8 mouse cellular contexts compared by ENCODE assay signal in the genomic region with DNA sequence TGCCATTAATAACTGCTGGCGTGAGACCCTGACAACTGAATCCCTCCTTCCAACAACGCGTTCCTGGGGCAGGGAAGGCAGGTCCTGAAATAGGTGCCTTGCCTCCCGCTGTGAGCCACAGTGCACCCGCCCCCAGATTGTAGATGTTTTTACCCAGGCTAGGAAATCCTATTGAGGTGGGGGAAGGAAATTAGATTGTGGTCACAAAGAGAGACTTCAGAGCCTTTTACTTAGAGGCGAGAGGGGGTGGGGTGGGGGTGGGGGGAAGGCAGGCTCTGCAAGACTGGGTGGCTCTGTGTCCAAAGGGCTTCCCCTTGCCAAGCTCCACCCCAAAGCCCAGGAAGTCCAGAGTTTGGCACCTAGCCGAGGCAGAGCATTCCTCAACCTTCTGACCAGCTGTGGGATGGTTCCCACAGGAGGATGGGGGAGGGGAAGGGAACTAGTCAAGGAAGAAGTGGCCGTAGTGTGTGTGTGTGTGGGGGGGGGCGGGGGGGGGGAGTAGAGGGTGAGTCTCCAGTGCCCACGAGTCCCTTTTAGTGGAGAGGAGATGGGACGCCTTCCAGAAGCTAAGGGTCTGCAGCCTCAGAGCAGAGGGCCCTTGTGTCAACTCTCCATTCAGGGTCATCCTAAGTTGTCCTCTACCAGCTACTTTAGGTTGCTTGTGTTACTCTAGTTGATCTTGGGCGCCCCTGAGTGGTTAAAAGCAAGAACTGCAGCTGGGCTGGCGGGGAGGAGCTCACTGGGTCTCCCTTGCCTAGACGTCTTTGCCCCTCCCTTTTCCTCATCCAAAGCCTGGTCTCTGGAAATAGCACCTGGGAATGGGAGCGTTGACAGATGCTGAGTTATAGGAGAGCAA. TPM values are rescaled to one million over a fixed set of nuclear protein-coding genes. Genes with fewer than 3 reads are reported as not detected.
DNase-seq lines count a peak whose midpoint lies in the region; ATAC-seq lines count a peak whose summit lies in the region.

No protein-coding gene starts in this region.

- peak; percentile 45 for ATAC-seq in common myeloid progenitor, adult 5-6 weeks (replicated peaks; ENCODE audit: low read depth, poor library complexity, severe bottlenecking)
- peak; percentile 62 for ATAC-seq in megakaryocyte, adult 5-6 weeks (ENCODE audit: poor library complexity, severe bottlenecking)

- DNase-seq in adipocyte (ENCODE audit: low spot score) = peak; percentile 100
- DNase-seq in gastrocnemius, adult 8-10 months (ENCODE audit: low spot score in 2 of 2) = peak; percentile 99 to 100
- peak; percentile 97 for DNase-seq in induced T-regulatory cell, adult 2 months (ENCODE audit: low read depth)
- DNase-seq in left cerebral cortex, adult 8-10 months (ENCODE audit: low spot score in 2 of 2) = peak; percentile 90 to 91
- peak; percentile 96 to 97 for DNase-seq in right cerebral cortex, postnatal 10 days (ENCODE audit: low spot score in 2 of 2)
- DNase-seq in urinary bladder, postnatal 25 days (ENCODE audit: low spot score) = peak; percentile 89

RNA-seq across cellular contexts. Expression of gene Msl1, which starts 8.7 kb away (rescaled TPM):
- 72.8 and 88.2 TPM in 2 replicates for total RNA-seq in common myeloid progenitor, adult 5-6 weeks (2017)
- total RNA-seq in gastrocnemius, adult 8-10 months (2022) = 10 to 100 TPM; 53.9 to 57.7 (median 55.8) TPM
- 100 to 1,000 TPM; 167 to 198 (median 186) TPM for total RNA-seq in left cerebral cortex, adult 8-10 months (2022)
- total RNA-seq in megakaryocyte, adult 5-6 weeks (2015) = 73.7 and 74.9 TPM in 2 replicates
- 111 and 119 TPM in 2 replicates for total RNA-seq in megakaryocyte, adult 5-6 weeks (2017)

RNA-seq across cellular contexts. Expression of gene Nr1d1, which starts 11.5 kb away (rescaled TPM):
- 0.58 and 1.6 TPM in 2 replicates for total RNA-seq in common myeloid progenitor, adult 5-6 weeks (2017)
- total RNA-seq in gastrocnemius, adult 8-10 months (2022) = 100 to 1,000 TPM in 2 of 4 experiments, 10 to 100 TPM in 2; 83.4 to 175 (median 99.4) TPM
- 100 to 1,000 TPM; 137 to 177 (median 145) TPM for total RNA-seq in left cerebral cortex, adult 8-10 months (2022)
- 0.11 and 0.25 TPM in 2 replicates for total RNA-seq in megakaryocyte, adult 5-6 weeks (2015)
- 0.12 and 0.37 TPM in 2 replicates for total RNA-seq in megakaryocyte, adult 5-6 weeks (2017)

RNA-seq across cellular contexts. Expression of gene Casc3, which starts 18.1 kb away (rescaled TPM):
- 39.5 and 46.5 TPM in 2 replicates for total RNA-seq in common myeloid progenitor, adult 5-6 weeks (2017)
- 10 to 100 TPM; 14.1 to 18.4 (median 15.2) TPM for total RNA-seq in gastrocnemius, adult 8-10 months (2022)
- 10 to 100 TPM; 53.6 to 57.8 (median 54.1) TPM for total RNA-seq in left cerebral cortex, adult 8-10 months (2022)
- 35.6 and 39.9 TPM in 2 replicates for total RNA-seq in megakaryocyte, adult 5-6 weeks (2015)
- 32.1 and 33.2 TPM in 2 replicates for total RNA-seq in megakaryocyte, adult 5-6 weeks (2017)

RNA-seq across cellular contexts. Expression of gene Thra, which starts 46.1 kb away (rescaled TPM):
- total RNA-seq in common myeloid progenitor, adult 5-6 weeks (2017) = 23.6 and 33.2 TPM in 2 replicates
- 10 to 100 TPM; 67.5 to 81.5 (median 76.2) TPM for total RNA-seq in gastrocnemius, adult 8-10 months (2022)
- 100 to 1,000 TPM; 713 to 794 (median 760) TPM for total RNA-seq in left cerebral cortex, adult 8-10 months (2022)
- total RNA-seq in megakaryocyte, adult 5-6 weeks (2015) = 10.0 and 11.6 TPM in 2 replicates
- total RNA-seq in megakaryocyte, adult 5-6 weeks (2017) = 8.0 and 9.0 TPM in 2 replicates

RNA-seq across cellular contexts. Expression of gene Rapgefl1, which starts 50.0 kb away (rescaled TPM):
- 0.53 and 0.64 TPM in 2 replicates for total RNA-seq in common myeloid progenitor, adult 5-6 weeks (2017)
- under 1 TPM in 2 of 4 experiments, not detected in 2; 0.08 to 0.29 TPM for total RNA-seq in gastrocnemius, adult 8-10 months (2022)
- 100 to 1,000 TPM; 130 to 140 (median 139) TPM for total RNA-seq in left cerebral cortex, adult 8-10 months (2022)
- total RNA-seq in megakaryocyte, adult 5-6 weeks (2015) = 0.25 and 0.49 TPM in 2 replicates
- total RNA-seq in megakaryocyte, adult 5-6 weeks (2017) = 0.51 TPM in 1 of 2 replicates, not detected in the other

Comparison
In these comparisons a context has a peak if more than half of its experiments do, and no peak if none do; other contexts are left out.
1. Peak in every context shown above with its lines: DNase-seq and ATAC-seq.
2. RNA of gene Nr1d1, which starts 11.5 kb away (total RNA-seq): 137 to 177 TPM in left cerebral cortex, adult 8-10 months and 83.4 to 175 TPM in gastrocnemius, adult 8-10 months; 0.58 to 1.6 TPM in common myeloid progenitor, adult 5-6 weeks and 0.11 to 0.37 TPM in megakaryocyte, adult 5-6 weeks; every median in the first group is over 10 times any median in the second.